Mouse (Mus musculus) G1E-ER4 (cell line): ENCODE results near the gene Vps26b. TPM values are rescaled to one million over a fixed set of nuclear protein-coding genes. Genes with fewer than 3 reads are reported as not detected.

Experiments
- GATA1 ChIP-seq: IDR thresholded peaks from one replicate; pipeline ENCODE4 v1.8.0; 2012; ENCODE audit warnings: low read length, inconsistent platforms
- polyA plus RNA-seq: library from polyadenylated mRNA; stranded (reverse); fragments of >175 nt; gene quantifications from 2 replicates; pipeline ENCODE4 v1.2.3, GENCODE M21; 2012

The Vps26b gene
- polyA plus RNA-seq, 1 experiment: 39.3 TPM

DNA sequence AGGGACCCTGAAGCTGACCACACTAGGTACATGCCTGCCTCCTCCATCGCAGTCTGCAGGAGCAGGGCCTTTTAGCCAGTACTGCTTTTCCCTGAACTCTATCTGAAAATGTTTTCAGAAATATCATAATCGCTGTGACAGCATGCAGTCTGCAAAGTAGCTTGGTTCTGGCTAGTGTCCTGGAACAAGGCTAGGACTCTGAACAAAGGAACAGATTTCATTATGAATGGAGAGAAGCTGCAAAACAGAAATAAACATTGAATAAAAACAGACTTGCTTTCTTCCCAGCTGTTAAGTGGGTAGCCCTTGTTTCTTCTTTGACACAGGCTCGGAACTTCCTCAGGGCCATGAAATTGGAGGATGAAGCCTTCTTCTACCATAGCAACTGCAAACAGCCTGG is 24.6 kb downstream of the Vps26b start:
- no peak for TF ChIP-seq GATA1

DNA sequence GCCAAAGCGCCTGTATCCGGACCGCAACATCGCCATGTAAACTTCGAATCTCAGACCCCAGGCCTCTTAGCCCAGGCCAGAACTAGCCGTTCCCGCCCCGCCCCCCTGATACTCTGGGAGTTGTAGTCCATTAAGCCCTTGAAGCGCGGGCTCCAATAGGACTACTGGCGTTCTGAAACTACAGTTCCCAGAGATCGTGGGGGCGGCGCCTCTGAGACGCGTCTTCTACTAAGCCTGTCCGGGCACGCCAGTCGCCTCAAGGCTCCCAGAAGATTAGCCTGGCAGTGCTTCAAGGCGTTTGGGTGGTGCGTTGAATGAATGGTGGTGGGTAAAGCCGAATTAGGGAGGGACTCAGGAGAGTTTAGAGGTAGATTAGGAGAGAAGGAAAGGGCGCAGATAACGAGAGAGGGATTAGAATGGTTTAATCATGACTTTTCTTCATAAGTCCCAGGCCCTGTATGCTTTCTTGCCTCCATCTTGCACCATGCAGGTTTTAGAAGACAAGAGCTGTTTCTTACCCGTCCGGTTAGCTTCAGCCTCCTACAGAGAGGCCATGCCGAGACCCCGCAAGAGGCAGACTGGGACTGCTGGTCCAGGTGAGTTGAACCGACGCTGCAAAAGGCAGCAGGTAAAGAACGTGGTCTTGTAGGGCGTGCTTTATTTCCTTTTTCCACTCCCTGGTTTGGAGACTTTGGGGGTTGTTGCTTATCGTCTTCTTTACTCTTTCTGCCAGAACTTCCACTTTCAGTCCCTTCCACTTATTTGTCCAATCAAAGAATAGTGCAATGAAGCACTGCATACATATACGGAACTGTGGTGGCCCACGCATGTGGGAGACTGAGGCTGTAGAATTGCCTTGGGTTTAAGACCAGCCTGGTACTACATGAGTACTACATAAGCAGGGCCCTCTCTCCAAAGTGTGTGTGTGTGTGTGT is 30.1 kb downstream of the Vps26b start, which contains the start of the genes Acad8 and Thyn1:
Gene Acad8 (minus strand): TSS at position 106 of the 935 bp plus-strand sequence.
Gene Thyn1 (plus strand): TSS at position 250 of the 935 bp plus-strand sequence.
- TF ChIP-seq GATA1: no peak

DNA sequence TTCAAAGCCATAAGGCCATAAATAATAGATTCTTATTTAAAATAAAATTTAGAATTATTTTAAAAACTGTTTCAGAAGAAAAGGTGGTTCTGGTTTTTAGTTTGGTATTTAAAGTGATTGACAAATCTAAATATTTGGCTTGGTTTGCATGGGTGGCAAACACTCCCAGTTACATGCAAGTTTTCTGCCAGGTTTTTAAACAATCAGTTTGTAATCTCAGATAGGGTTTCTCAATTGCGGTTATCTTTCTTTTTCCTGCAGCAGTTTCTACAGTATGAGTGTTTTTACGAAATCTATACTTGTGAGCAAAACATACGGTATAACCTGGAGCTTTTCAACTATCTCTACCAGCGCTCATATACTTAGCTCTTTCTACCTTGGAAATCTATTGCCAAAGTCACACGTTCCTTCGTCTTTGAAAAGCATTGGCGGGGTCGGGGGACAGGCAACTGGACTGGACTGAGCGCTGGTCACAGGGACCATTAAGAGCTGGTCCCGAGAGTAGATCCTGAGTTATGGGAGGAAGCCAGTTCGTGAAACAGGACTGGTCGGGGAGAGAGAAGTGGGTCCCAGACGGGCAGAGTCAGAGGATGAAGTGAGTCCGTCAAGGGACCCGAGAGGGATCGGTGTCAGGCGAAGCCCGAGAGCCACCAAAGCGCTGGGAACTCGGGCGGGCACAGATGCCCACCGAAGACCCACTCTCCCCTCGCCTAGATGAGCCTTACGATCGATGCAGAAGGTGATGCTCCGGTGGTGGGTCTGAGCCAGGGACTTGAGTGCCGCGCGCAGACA is 31.0 kb downstream of the Vps26b start:
- TF ChIP-seq GATA1: no peak

DNA sequence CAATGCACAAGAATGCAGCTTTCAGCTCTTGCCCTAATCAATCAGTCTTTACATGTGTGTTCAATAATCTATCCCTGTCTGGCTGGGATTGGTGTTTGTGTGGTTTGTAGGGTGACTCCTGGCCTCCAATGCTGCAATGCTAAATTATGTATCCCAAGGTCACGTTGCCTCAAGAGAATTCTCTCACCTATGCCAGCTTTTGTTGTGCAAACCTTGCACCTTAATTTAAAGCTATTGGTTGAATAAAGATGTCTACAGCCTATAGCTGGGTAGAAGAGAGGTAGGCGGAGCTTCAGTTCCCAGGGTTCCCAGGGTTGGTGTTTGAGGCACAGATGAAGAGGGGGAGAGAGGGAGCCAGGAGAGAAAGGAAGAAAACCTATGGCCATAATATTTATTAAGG is 32.4 kb downstream of the Vps26b start:
- no peak for TF ChIP-seq GATA1

DNA sequence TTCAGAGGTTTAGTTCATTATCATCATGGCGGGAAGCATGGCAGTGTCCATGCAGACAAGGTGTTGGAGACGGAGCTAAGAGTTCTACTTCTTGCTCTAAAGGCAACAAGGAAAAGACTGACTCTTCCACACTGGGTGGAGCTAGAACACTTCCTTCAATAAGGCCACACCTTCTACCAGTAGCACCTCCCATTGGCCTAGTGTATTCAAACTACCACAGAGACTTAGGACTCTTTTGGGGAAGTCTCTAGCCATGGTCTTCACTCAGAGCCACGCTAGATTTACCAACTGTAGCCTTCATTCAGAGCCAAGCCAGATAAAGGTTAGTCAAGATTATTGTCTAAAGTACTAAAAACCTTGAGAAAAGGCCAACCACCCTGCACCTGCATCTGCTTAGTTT is 32.8 kb downstream of the Vps26b start:
- TF ChIP-seq GATA1: no peak

DNA sequence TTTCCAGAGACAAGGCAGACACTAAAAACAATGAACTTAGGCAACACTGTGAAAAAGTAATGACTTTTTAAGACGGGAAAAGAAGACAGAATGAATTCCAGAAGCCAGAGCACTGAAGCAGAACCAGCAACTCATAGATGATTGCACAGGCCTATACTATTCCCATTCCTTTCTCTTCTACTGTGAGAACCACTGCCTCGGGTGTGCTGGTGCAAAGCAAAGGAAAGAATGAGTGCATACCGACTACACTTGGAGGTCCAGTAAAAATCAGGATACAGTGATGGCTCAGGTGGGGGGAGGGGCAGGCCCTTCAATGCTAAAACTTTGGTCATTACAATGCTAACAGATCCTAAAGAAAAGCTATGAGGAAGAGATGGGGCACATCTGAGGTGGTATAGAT is 36.0 kb downstream of the Vps26b start:
- TF ChIP-seq GATA1: no peak

DNA sequence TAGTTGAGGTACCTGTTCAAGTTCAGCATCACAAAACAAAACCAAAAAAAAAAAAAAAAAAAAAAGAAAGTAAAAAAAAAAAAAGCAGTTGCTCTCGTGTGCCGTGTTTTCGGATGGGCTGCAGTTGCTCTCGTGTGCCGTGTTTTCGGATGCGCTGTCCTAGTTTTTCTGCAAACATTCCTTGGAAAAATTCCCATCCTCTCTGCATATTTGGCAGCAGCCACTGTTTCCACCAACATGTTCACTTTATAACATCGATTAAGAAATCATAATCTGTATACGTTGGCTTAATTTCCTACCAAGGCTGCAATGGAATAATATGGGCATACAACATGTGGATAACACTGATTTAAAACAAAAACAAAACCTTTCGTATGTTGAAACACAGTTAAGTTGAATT is 36.7 kb downstream of the Vps26b start:
- TF ChIP-seq GATA1: no peak

DNA sequence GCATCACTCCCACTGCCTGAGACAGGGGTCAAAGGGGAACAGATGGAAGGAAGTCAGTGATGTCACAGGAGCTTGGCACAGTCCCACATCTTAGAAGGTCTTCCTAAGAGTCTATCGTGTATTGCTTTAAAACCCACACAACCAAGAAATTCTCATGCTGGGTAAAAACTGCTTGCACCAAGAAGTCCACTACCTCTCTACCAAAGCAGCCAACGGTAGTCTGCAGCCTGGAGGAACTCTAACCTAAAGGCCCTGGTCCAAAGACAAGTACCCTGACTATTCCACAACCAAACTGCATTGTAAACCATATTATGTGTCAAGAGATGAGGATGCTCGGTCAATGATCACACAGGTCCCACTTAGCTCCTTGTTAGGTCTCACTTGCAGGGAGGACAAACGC is 39.7 kb downstream of the Vps26b start:
- no peak for TF ChIP-seq GATA1

DNA sequence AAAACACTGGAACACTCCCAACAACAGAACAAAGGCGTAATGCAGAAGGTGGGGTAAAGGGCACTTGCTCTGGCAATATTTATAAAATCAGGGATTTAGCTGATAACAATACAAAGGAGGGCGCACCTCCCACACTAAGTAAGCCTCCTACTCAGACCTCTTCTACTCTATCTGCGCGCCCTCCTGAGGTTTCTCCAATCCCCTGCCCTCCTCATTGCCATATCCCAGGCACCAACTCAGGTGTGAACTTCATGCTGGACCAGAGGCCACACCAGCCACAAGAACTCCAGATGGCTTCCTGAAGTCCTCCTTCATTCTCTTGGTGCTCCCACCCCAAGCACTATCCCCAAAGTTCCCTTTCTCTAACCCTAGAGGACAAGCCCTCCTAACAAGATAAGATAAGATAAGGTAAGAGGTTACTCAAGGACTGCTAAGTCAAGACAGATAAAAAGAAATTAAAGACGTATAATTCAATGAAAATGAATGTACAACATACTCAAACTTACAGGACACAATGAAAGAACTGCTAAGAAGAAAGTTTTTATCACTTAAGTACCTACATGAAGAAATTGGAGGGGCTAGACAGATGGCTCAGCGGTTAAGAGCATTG is 44.1 kb downstream of the Vps26b start:
- TF ChIP-seq GATA1: no peak

DNA sequence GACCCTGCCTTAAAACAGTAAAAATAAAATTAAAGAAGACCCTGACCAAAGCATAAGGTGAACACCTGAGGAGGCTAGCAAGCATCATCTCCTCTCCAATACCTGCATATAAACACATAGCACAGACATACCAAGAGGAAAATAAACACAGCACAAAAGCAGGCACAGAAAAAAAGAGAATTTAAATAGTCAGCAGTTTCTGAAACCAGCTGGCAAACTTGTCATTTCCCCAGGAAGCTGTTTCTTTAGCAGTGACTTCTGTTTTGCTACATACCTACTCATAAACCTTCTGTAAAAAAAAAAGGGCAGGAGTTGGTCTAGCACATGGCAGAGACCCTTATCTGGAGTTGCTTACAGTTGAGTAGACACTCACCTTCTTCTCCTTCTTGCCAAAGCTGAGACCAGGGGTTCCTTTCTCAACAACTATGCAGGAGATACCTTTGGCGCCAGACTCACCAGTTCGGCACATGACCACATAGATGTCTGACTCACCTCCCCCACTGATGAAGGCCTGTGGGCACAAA is 44.7 kb downstream of the Vps26b start:
- TF ChIP-seq GATA1: no peak

DNA sequence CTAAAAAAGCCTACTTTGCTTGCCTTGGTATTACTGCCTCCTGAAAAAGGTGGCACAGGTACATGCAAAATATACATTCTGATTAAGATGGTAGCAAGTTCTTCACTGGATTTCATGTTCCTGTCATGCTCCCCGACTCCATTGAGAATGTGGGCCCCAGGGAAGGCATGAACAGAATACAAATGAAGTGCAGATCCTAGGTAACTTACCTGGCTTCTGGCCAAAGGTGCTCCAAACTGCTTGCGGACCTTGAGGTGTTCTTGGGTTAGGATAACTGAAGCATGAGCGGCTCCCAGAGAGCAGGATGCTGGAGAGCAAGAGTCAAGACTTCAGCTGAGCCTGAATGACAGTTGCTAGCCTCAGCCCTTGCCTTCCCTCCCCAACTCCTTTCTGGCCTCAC is 51.1 kb downstream of the Vps26b start:
- no peak for TF ChIP-seq GATA1

DNA sequence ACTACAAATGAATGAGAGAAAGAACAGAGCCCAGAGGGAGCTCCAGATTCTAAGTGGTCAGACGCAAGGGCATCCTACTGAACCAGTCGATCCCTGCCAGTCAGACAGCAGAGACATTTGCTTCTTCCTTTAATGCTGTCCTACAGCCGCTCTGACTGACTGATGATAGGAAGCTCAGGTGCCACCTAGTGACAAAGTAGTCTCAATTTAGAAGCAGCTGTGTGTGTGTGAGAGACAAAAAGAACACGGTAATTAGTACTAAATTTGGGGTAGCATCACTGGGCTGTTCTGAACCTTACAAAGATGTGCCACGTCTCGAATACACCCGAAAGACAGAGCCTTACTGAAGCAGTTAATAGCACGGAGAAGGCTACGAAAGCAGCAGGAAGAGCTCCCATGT is 52.1 kb downstream of the Vps26b start:
- no peak for TF ChIP-seq GATA1

Other genes with a start within 250 kb of the Vps26b start
- gene Glb1l2, start 223.6 kb downstream of the Vps26b start, polyA plus RNA-seq: not detected in 2 replicates
- not detected in 2 replicates for gene Glb1l3, start 169.2 kb downstream of the Vps26b start, polyA plus RNA-seq
- gene Gm1110, start 107.0 kb downstream of the Vps26b start, polyA plus RNA-seq: not detected in 2 replicates
- gene Acad8, start 30.5 kb downstream of the Vps26b start, polyA plus RNA-seq: 0.83 and 1.4 TPM in 2 replicates
- gene Thyn1, start 30.4 kb downstream of the Vps26b start, polyA plus RNA-seq: 2.5 and 4.3 TPM in 2 replicates
- 4.0 and 4.3 TPM in 2 replicates for gene Ncapd3, start 110 bp upstream of the Vps26b start, polyA plus RNA-seq
- not detected in 2 replicates for gene Jam3, start 125.4 kb upstream of the Vps26b start, polyA plus RNA-seq